Mouse (Mus musculus) heart, adult 2 months (tissue): ENCODE measurements at regions not wholly inside any gene's neighbourhood (a gene's known extent, or its start where the extent isn't known, plus 50 kb on each side); places are given as distances from the start of the nearest gene placed in this dataset.

Experiments
- DNase-seq, 2 experiments: peaks; one replicate each; pipeline ENCODE4 v3.0.0; 2021
- H3K27ac ChIP-seq: fragments of 200-600 bp; 2 replicates; pipeline ENCODE4 v1.8.1; 2022
- H3K27me3 ChIP-seq: fragments of 200-500 bp; 2 replicates; pipeline ENCODE4 v1.6.1; 2012; ENCODE audit warnings: mild to moderate bottlenecking, low read length, inconsistent platforms, mixed read lengths; ENCODE audit not compliant: control insufficient read depth, insufficient read depth
- H3K36me3 ChIP-seq: fragments of 200-500 bp; 2 replicates; pipeline ENCODE4 v1.6.1; 2012; ENCODE audit warnings: low read length, inconsistent platforms; ENCODE audit not compliant: control insufficient read depth, insufficient read depth
- H3K4me1 ChIP-seq: fragments of 200-500 bp; 2 replicates; pipeline ENCODE4 v1.6.1; 2011; ENCODE audit warnings: low read length; ENCODE audit not compliant: control insufficient read depth, insufficient read depth
- H3K4me3 ChIP-seq: fragments of 200-600 bp; 2 replicates; pipeline ENCODE4 v1.8.1; 2022
- H3K79me2 ChIP-seq: fragments of 200-500 bp; replicated peaks from 2 replicates; pipeline ENCODE4 v1.6.1; 2012; ENCODE audit warnings: mild to moderate bottlenecking, inconsistent platforms, low read length, moderate library complexity, mixed read lengths; ENCODE audit not compliant: control insufficient read depth, insufficient read depth
- H3K9ac ChIP-seq: fragments of 200-500 bp; 2 replicates; pipeline ENCODE4 v1.6.1; 2012; ENCODE audit warnings: low read depth, mild to moderate bottlenecking, control low read depth, inconsistent platforms, low read length, mixed read lengths
- CTCF ChIP-seq: fragments of 200-600 bp; IDR thresholded peaks from 2 replicates; pipeline ENCODE4 v1.8.1; 2022; ENCODE audit warnings: antibody characterized with exemption, mild to moderate bottlenecking, moderate library complexity
- EP300 ChIP-seq: fragments of 200-500 bp; IDR thresholded peaks from 2 replicates; pipeline ENCODE4 v1.6.1; 2011; ENCODE audit warnings: low read depth, low read length, control low read depth; ENCODE audit not compliant: insufficient read depth
- POLR2A ChIP-seq: fragments of 200-500 bp; IDR thresholded peaks from 2 replicates; pipeline ENCODE4 v1.6.1; 2011; ENCODE audit warnings: mild to moderate bottlenecking, low read depth, low read length, control low read depth; ENCODE audit not compliant: insufficient read depth
- WGBS: fragments of 180-500 bp; shearing (Covaris S2); methylation state at CpG from one replicate; pipeline ENCODE4 v1.1.7; 2018; 5-methylcytosine and 5-hydroxymethylcytosine counted together
- intact Hi-C: fragments of 180-260 bp; cut with DNase I; formaldehyde crosslinking; loops from one replicate; pipeline ENCODE4 v1.15.1; 2025

- 0 out of 2 replicates have a peak overlapping the region, but pooled peaks have one; percentile 35 for H3K9ac ChIP-seq
- DNase-seq, result no peak
- no peaks in the 10 kb centered on the region for H3K4me1 ChIP-seq
- H3K36me3 ChIP-seq, result no peaks in the 10 kb centered on the region
- intact Hi-C loops, result no loop called here
- no peak overlapping the region for H3K27ac ChIP-seq
- no peaks in the 10 kb centered on the region for H3K79me2 ChIP-seq
- H3K4me3 ChIP-seq, result peak overlapping the region; percentile 30; the same call in 1 of the 2 replicates
- no peaks in the 10 kb centered on the region for H3K27me3 ChIP-seq
- TF ChIP-seq CTCF, result no peak
- no peak for TF ChIP-seq EP300
- TF ChIP-seq POLR2A, result no peak
- 62% methylated on average over 7 of the region's 7 CpGs for WGBS
Observed at GRCm38 (mm10) chr14:105589751-105590150, 306.9 kb downstream of the Spry2 start.

GRCm38 (mm10) chr14:105589261-105589660 is 307.4 kb downstream of the Spry2 start:
- Histone ChIP-seq H3K36me3 (no peaks in the 10 kb centered on the region), H3K79me2 (no peaks in the 10 kb centered on the region), H3K27ac (no peak overlapping the region), H3K4me3 (peak overlapping the region; percentile 30; the same call in 1 of the 2 replicates), H3K27me3 (no peaks in the 10 kb centered on the region), H3K4me1 (no peaks in the 10 kb centered on the region), H3K9ac (0 out of 2 replicates have a peak overlapping the region, but pooled peaks have one; percentile 35)
- TF ChIP-seq POLR2A (no peak), EP300 (no peak), CTCF (no peak)
- WGBS, result 51% methylated on average over 20 of the region's 20 CpGs
- intact Hi-C loops, result no loop called here
- peak; percentile 15 to 19 for DNase-seq

DNA sequence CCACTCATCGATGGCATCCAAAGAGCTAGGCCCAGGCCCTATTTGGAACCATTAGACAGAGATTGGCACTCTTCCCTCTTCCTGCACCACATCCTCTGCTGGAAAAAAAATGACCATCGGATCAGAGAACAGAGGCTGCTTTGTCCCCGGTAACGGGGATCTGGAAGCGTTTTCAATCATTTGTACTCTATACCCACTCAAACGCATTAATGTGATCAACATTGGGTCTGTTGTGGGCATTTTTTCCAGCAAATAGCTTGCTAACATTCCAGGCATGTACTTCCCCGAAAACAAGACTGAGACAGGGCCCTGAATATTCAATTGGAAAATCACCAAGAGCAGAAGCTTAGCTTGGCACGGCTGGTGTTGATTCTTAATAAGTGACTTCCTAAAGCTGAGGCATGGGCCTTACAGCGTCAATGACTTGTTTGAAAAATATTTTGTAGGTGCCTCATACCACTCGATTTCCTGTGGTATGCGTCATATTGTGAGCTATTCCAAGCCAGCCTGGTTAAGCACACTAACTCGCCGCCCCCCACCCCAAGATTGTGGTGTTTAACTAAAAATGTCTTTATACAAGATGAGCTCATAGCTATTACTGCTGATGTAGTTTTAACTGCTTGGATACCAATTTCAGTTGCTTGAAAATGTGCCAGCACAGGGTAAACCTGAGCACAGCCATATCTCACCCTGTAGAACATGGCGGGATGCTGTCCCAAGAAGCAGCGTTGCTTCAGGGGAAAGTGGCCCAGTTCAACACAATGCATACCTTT is 308.0 kb downstream of the Spry2 start:
- no peak overlapping the region for H3K27ac ChIP-seq

GRCm38 (mm10) chr14:105588029-105588390 is 308.6 kb downstream of the Spry2 start:
- intact Hi-C loops, result no loop called here
- Histone ChIP-seq H3K9ac (no peak overlapping the region), H3K36me3 (no peaks in the 10 kb centered on the region), H3K4me1 (no peaks in the 10 kb centered on the region), H3K27ac (no peak overlapping the region), H3K27me3 (no peaks in the 10 kb centered on the region), H3K79me2 (no peaks in the 10 kb centered on the region), H3K4me3 (no peak overlapping the region)
- TF ChIP-seq CTCF (no peak), EP300 (no peak)
- 85% methylated on average over 8 of the region's 8 CpGs for WGBS
- no peak for DNase-seq

More for the DNA sequence above, 308.0 kb downstream of the Spry2 start:
- Histone ChIP-seq H3K4me1 (no peaks in the 10 kb centered on the region), H3K79me2 (no peaks in the 10 kb centered on the region), H3K36me3 (no peaks in the 10 kb centered on the region), H3K9ac (no peak overlapping the region), H3K4me3 (no peak overlapping the region), H3K27me3 (no peaks in the 10 kb centered on the region)
- TF ChIP-seq EP300, result no peak
- TF ChIP-seq CTCF, result no peak
- no peak for TF ChIP-seq POLR2A
- intact Hi-C loops, result no loop called here
- 67% methylated on average over 15 of the region's 15 CpGs for WGBS
- DNase-seq, result peak; percentile 9 to 16

DNA sequence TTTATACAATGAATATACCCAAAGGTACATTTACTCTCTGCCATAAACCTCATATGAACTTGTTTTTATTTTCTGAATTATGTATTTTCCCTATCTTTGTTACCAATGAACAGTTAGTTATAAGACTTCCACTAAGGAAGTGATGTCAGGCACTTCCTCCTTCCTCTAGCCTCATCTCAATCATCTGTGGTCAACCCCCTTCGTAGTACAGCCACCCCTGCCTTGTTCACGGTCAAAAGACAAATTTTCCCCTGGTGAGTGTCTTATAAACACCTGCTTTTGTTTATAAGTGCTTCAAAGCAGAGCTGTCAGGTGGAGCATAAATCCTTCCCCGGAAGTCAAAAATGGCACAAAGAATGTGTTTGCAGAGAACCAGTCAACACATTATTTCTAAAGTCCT is 312.0 kb downstream of the Spry2 start:
- H3K27ac ChIP-seq, result no peak overlapping the region
- no peak for DNase-seq
- no peaks in the 10 kb centered on the region for H3K79me2 ChIP-seq
- H3K4me1 ChIP-seq, result no peaks in the 10 kb centered on the region
- H3K4me3 ChIP-seq, result no peak overlapping the region
- TF ChIP-seq POLR2A (no peak), CTCF (no peak), EP300 (no peak)
- 61% methylated on average over 3 of the region's 3 CpGs for WGBS
- intact Hi-C loops, result no loop called here
- H3K9ac ChIP-seq, result no peak overlapping the region
- no peaks in the 10 kb centered on the region for H3K36me3 ChIP-seq
- no peaks in the 10 kb centered on the region for H3K27me3 ChIP-seq

- DNase-seq, result no peak
- intact Hi-C loops, result no loop called here
- Histone ChIP-seq H3K79me2 (no peaks in the 10 kb centered on the region), H3K27me3 (no peaks in the 10 kb centered on the region), H3K4me1 (no peaks in the 10 kb centered on the region), H3K36me3 (no peaks in the 10 kb centered on the region), H3K4me3 (no peak overlapping the region), H3K9ac (no peak overlapping the region), H3K27ac (no peak overlapping the region)
- no peak for TF ChIP-seq CTCF
- no peak for TF ChIP-seq EP300
- no peak for TF ChIP-seq POLR2A
- WGBS, result 70% methylated on average over 2 of the region's 2 CpGs
Observed at GRCm38 (mm10) chr14:105583497-105583896, 313.1 kb downstream of the Spry2 start.
